Mouse (Mus musculus): ENCODE results near the gene Kcnk16. TPM values are rescaled to one million over a fixed set of nuclear protein-coding genes. Genes with fewer than 3 reads are reported as not detected.

Gene Kcnk16
- total RNA-seq, 2 experiments from 2014 or later: not detected

Other genes with a start within 250 kb of the Kcnk16 start
- gene Saysd1, start 130.7 kb downstream of the Kcnk16 start, total RNA-seq (2021): 1 to 10 TPM; 1.7 to 1.8 TPM
- 1 to 10 TPM in 1 of 2 experiments, under 1 TPM in 1; 0.53 to 1.1 TPM for gene Kcnk5, start 87.4 kb downstream of the Kcnk16 start, total RNA-seq (2021)
- 10 to 100 TPM; 20.5 to 27.9 TPM for gene Nudt13, start 25.5 kb upstream of the Kcnk16 start, total RNA-seq (2021)
- 10 to 100 TPM; 27.1 to 30.5 TPM for gene Ecd, start 78.9 kb upstream of the Kcnk16 start, total RNA-seq (2021)
- gene Fam149b, start 79.0 kb upstream of the Kcnk16 start, total RNA-seq (2021): 10 to 100 TPM; 14.7 to 17.2 TPM
- gene Dnajc9, start 119.7 kb upstream of the Kcnk16 start, total RNA-seq (2021): 1 to 10 TPM; 9.2 to 9.9 TPM
- 10 to 100 TPM; 40.1 to 47.6 TPM for gene Mrps16, start 124.4 kb upstream of the Kcnk16 start, total RNA-seq (2021)
- under 1 TPM; 0.09 to 0.16 TPM for gene Cfap70, start 183.0 kb upstream of the Kcnk16 start, total RNA-seq (2021)
- gene Anxa7, start 210.9 kb upstream of the Kcnk16 start, total RNA-seq (2021): 10 to 100 TPM; 26.2 TPM
- 1 to 10 TPM; 3.2 to 5.8 TPM for gene Mss51, start 227.7 kb upstream of the Kcnk16 start, total RNA-seq (2021)